Mouse (Mus musculus) layer of hippocampus, adult 8-10 months (tissue): ENCODE measurements around the gene Cfap45. TPM values are rescaled to one million over a fixed set of nuclear protein-coding genes. Genes with fewer than 3 reads are reported as not detected.

Experiments used
- DNase-seq, 2 experiments: peaks; one replicate each; pipeline ENCODE4 v3.0.0; 2022; ENCODE audit warnings: low spot score in 2 of 2
- total RNA-seq, 4 experiments: library from RNA; stranded (reverse); gene quantifications; 2 replicates each; pipeline ENCODE4 v1.2.4; 2022

The Cfap45 gene
- total RNA-seq = 1 to 10 TPM; 4.7 to 7.4 (median 5.6) TPM

DNA sequence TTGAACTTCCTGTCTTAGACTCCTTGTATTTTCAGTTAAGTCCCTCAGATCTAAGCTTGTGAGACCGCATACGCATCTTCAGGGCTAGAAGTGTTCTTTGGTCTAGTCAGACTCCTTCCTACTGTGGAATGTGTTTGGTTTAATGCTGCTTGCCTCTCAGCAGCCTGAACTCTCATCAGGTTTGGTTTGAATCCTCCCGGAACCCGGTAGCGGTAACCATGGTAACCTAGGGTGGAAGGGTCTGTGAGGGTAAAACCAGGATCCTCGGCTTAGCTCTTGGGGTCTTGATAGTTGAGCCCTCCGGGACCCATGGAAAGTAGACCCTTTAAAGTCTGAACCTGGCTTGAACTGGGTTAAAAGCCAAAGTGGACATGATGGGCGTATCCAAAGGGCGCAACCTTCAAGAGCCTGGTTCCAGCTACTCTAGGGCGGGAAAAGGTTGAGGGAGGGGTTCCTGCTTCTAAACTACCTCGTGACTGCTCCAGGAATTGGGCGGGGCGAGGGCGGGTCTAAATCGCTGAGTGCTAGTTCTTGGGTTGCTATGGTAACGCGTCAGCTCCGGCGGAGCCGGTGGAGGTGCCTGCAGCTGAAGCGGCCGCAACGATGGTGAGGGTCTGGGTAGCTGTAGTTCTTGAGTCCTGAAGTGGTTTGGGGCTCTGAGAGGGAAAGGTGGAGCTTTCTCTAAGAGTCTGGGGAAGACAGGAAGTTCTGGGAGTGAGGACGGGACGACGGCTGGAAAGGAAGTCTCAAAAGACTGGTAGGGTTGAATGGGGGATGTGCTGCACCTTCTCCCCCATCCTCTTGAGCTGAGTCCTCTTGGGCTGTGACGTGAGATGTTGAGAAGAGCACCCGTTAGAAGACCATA lies at the start of gene Cfap45:
Gene Cfap45, plus strand, starts transcription at position 226 of the 865 bp plus-strand sequence.
- peak; percentile 68 to 70 for DNase-seq

DNA sequence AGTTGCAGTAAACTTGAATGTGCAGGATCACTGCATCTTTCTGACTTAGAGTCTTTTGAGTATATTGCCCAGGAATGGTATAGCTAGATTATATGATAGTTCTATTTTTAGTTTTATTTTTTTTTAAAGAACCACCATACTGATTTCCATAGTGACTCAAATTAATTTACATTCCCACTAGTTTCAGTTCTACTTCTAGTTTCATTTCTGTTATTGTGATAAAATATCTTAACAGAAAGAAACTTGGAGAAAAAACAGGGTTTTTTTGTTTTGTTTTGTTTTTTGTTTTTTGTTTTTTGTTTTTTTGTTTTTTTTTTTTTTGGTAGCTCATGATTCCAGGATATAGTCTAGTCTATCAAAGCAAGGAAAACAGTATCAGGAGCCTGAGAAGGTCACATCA lies 47.7 kb upstream of the Cfap45 start:
- no peak for DNase-seq

GRCm38 (mm10) chr1:172474196-172474595 lies 46.4 kb upstream of the Cfap45 start:
- DNase-seq = no peak

DNA sequence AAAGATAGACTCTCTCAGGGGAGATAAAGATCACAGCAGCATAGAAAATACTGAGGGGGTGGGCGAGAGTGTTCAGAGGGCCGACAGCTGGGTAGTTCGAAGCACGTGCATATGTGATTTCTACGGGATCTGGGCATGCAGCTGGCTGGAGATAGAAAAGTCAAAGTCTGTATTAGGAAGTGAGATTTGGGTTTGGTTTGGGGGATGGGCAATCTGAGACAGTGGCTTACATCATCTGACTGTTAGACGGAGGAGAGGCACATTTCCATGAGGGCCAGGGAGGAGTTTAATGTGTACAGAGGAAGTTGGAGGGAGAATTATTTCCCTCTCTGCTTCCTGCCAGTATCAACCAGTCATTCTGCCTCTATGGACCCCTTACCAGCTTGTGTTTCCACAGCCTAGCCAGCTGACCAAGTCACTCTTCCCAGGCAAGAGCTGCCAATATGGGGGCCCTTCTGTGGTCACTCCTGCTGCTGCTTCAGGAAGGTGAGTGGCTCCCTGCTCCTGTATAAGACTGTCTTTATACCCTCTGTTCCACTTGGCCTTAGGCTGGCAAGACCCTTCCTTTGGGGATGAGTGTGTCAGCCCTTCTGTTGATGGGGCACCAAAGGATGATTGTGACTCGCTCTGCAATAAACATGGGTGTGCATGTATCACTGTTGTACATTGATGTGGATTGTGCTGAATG lies 45.4 kb upstream of the Cfap45 start, which contains the start of gene Slamf9:
Gene Slamf9, plus strand, starts transcription at position 305 of the 688 bp plus-strand sequence.
- DNase-seq = no peak

DNA sequence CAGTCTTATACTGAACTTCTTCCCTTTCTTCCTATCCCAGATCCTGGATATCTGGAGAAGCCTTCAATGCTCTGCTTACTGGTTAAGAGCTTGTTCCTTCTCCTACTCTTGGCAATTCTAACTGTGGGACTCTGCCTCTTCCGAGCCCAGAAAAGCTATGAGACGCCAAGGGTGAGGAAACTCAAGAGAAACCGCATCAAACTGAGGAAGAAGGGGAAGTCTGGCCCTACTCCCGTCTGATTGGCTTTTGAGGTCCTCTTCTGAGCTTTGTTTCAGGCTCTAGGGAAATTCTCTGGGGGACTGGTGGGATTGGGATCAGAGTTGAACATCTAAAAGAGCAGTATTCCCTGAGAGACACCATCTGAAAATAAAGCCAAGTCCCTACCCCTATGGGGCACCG lies 42.6 kb upstream of the Cfap45 start:
- DNase-seq = no peak

- no peak for DNase-seq
These were observed 40.2 kb upstream of the Cfap45 start for GRCm38 (mm10) chr1:172480376-172480775.

GRCm38 (mm10) chr1:172481111-172481510 lies 39.5 kb upstream of the Cfap45 start:
- DNase-seq = no peak

GRCm38 (mm10) chr1:172481540-172482280 lies 38.9 kb upstream of the Cfap45 start, which contains the start of gene Igsf9:
Gene Igsf9, plus strand, starts transcription at chr1:172481788.
- DNase-seq = peak; percentile 88 to 89

DNA sequence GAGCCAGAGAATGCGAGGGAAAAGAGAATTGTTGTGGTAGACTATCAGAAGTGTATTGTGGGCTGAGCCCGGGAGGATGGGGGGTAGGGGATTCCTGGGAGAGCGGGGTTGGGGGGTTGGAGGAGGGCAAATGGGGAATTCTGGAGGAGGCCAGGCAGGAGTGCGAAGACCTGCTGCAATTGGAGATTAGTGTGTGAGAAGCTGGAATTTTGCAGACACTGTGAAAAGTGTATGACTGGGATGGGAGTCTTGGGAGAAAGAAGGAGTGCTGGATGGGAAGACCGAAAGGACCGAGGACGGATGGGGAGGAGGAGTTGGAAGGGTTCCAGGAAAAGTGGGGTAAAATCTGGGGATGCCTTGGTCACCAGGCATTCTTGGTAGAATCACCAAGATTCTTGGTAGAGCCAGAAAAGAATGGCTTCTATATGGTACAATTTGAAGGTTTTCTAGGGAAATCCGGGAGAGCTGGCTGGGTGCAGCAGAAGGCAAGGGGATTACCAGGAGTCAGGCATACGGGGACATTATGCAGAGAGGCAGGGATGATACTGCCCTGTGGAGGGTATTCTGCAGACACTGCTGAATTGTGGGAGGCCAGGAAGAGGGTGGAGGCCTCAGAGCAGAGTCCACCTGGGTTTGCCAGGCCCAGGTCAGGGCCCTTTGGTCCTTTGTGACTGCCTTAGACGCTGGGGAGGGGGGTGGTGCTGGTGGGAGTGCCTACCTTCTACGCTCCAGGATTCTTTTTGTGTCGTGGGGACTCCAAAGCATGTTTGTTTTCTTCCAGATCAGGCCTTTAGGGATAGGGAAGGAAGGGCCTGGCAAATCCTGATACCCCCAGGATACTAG lies 37.9 kb upstream of the Cfap45 start:
- DNase-seq = no peak

GRCm38 (mm10) chr1:172483361-172483660 lies 37.3 kb upstream of the Cfap45 start:
- no peak for DNase-seq

- no peak for DNase-seq
These were observed 36.4 kb upstream of the Cfap45 start for GRCm38 (mm10) chr1:172484236-172484635.

DNA sequence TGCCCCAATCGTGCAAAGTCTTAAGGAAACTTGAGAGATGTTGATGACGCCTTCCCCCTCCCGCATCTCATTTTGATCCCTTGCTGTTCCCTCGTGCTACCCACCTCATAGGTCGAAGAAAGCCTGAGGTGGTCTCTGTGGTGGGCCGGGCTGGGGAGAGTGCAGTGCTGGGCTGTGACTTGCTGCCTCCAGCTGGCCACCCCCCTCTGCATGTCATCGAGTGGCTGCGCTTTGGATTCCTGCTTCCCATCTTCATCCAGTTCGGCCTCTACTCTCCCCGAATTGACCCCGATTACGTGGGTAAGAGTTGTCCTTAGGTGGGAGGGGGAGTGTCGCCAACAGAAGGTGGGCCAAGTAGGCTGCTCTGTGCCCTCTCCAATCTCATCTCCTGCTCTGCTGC lies 35.9 kb upstream of the Cfap45 start:
- no peak for DNase-seq

DNA sequence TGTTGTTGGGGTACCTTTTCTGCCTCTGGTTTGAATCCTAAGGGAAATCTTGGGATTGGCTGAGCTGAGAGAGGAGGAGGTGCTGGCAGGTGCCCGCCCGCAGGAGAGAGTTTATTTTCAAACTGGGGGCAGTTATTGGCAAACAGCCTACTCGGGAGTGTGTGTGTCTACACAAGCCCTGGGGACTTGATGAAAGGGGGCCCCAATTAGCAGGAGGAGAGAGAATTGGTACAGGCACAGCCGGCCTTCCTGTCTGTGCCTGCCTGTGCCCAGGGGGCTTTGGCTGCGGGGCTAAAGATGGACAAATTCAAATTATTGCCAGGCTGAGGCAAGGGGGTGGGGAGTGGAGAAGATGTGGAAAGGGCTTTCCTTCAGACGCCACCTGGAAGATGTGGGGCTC lies 34.8 kb upstream of the Cfap45 start:
- no peak for DNase-seq

DNA sequence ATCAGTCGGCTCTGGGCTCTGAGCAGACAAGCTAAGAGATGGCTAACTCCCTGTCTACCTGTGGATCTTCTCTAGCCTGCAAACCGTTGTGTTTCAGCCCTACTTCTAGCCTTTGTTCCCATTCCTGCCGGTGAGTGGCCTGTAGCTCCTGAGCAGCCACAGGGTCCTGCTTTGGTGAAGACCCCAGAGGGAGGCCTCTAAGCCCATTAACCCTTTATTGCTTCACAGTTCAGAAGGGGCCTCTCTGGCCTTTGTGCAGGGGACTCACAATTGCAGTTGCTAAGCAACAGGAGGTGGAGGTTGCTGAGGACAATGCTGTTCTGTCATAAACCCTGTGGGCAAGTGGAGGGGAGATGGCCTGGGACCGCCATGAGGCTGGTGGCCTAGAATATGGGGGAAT lies 34.4 kb upstream of the Cfap45 start:
- no peak for DNase-seq

- DNase-seq = no peak
These were observed 34.0 kb upstream of the Cfap45 start for GRCm38 (mm10) chr1:172486651-172487050.

GRCm38 (mm10) chr1:172487859-172488258 lies 32.7 kb upstream of the Cfap45 start:
- no peak for DNase-seq

DNA sequence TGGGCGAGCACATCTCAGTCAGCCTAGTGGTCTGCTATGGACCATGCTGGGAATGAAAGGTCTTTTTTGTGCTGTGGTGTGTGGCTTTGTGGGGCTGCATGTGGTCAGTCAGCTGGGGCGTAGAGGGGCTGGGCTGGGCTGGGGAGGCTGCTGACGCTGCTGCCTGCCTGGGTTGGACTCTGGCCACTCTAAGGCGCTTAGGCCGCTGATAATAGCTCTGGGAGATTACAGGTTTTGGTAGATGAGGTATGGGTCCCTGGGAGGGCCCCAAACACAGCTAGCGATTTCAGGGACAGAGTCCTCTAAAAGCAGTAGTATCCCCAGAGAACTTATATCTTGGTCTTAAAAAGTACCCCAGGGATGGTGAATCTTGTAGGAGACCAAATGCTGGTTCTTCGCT lies 31.8 kb upstream of the Cfap45 start:
- DNase-seq = no peak

GRCm38 (mm10) chr1:172489585-172490250 lies 30.9 kb upstream of the Cfap45 start:
- DNase-seq = no peak

- DNase-seq = peak; percentile 64 to 87
These were observed 30.3 kb upstream of the Cfap45 start for GRCm38 (mm10) chr1:172490261-172490661.

- DNase-seq = no peak
These were observed 28.6 kb upstream of the Cfap45 start for GRCm38 (mm10) chr1:172492047-172492446.

- no peak for DNase-seq
These were observed 27.1 kb upstream of the Cfap45 start for GRCm38 (mm10) chr1:172493516-172493915.
